Mouse (Mus musculus) small intestine, adult 2 months (tissue): ENCODE results near the gene 1700086D15Rik.

Source experiments
- CTCF ChIP-seq: fragments of 200-500 bp; IDR thresholded peaks from 2 replicates; pipeline ENCODE4 v1.5.1; 2012; ENCODE audit warnings: low read depth, mild to moderate bottlenecking, control low read depth, inconsistent platforms, low read length, moderate library complexity, mixed read lengths; ENCODE audit not compliant: insufficient replicate concordance, insufficient read length; ENCODE audit errors: extremely low read depth
- POLR2A ChIP-seq: fragments of 200-500 bp; IDR thresholded peaks from 2 replicates; pipeline ENCODE4 v1.6.1; 2012; ENCODE audit warnings: low read depth, mild to moderate bottlenecking, control low read depth, inconsistent platforms, low read length, moderate library complexity

DNA sequence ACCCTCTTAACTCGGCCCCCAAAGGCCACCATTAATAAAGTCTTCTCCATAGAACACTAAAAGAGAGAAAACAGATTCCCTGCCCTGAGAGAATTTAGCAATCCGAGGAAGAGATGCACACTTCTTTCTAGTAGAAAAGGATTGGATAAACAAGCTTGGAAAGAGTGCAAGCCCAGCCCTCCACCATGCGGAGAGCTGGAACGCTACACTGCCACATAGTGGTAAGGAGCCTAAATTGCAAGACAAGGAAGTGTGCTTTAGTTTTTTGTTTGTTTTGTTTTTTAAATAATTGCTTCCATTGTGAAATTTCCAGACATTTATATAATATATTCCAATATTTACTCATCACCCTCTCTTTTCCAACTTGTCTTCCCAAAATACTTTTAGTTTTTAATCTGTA lies 30.6 kb downstream of the 1700086D15Rik start:
- TF ChIP-seq CTCF (no peak), POLR2A (no peak)
